Comparison of ENCODE assay signal across 21 mouse cellular contexts in the genomic region with DNA sequence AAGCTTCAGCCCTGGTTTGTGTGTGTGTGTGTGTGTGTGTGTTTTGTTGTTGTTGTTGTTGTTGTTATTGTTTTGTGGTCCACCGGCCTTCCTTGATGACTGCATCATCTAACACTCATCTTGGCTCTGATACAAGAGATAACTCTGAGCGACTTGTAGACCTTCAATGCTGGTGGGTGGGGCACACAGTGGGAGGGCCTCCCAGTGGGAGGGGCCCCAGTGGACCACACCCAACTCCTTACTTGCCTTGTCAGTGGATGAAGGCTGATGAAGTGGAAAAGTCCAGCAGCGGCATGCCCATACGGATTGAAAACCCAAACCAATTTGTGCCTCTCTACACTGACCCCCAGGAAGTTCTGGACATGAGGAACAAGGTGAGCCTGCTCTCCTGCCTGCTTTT.
DNase-seq lines count a peak whose midpoint lies in the region; ATAC-seq lines count a peak whose summit lies in the region.
"Had no signal": no experiment of that assay in that cellular context is flagged by ENCODE, and none has a peak within 500 bp of the region (broad histone marks: within the 10 kb centered on the region; RNA-seq: fewer than 3 reads in every experiment).

No protein-coding gene starts in this region.

- no peak overlapping the region for H3K4me2 ChIP-seq in heart, embryonic 12.5 days
- no peak overlapping the region for H3K4me2 ChIP-seq in liver, embryonic 13.5 days
- no peak overlapping the region for H3K4me2 ChIP-seq in forebrain, embryonic 11.5 days (ENCODE audit: low read depth, low read length, severe bottlenecking)
- H3K4me2 ChIP-seq: hindbrain, embryonic 13.5 days; midbrain, embryonic 11.5 days; neural tube, embryonic 15.5 days; stomach, embryonic 15.5 days had no signal

- H3K36me3 ChIP-seq in heart, embryonic 12.5 days = no peaks in the 10 kb centered on the region
- peaks cover 100% of the 10 kb centered on the region for H3K36me3 ChIP-seq in liver, embryonic 13.5 days
- H3K36me3 ChIP-seq in forebrain, embryonic 11.5 days (ENCODE audit: control insufficient read depth, insufficient read depth, low read length) = no peaks in the 10 kb centered on the region; the same call in none of the 2 replicates
- H3K36me3 ChIP-seq: heart, embryonic 10.5 days; stomach, embryonic 15.5 days had no signal

- no peak overlapping the region for H3K27ac ChIP-seq in heart, embryonic 12.5 days (ENCODE audit: poor library complexity, severe bottlenecking)
- peak overlapping the region; percentile 36; the same call in 1 of the 2 replicates for H3K27ac ChIP-seq in liver, embryonic 13.5 days
- H3K27ac ChIP-seq in forebrain, embryonic 11.5 days (ENCODE audit: low read depth, low read length) = no peak overlapping the region
- H3K27ac ChIP-seq: heart, embryonic 10.5 days; hindbrain, embryonic 13.5 days; macrophage; neural tube, embryonic 15.5 days; stomach, embryonic 15.5 days had no signal

- ATAC-seq in heart, embryonic 12.5 days (ENCODE audit: insufficient number of reproducible peaks, low FRiP score) = peak; percentile 78
- peak; percentile 70 for ATAC-seq in liver, embryonic 13.5 days (ENCODE audit: low read depth)
- ATAC-seq in megakaryocyte-erythroid progenitor cell, adult 5-6 weeks (replicated peaks; ENCODE audit: low FRiP score, low TSS enrichment, poor library complexity, severe bottlenecking) = 0 out of 2 replicates have a peak, but pooled peaks have one; percentile 39
- ATAC-seq in forebrain, embryonic 11.5 days (replicated peaks; ENCODE audit: low FRiP score) = no peak
- ATAC-seq: forebrain, embryonic 14.5 days had no signal

- peaks cover 3% of the 10 kb centered on the region; the same call in 1 of the 2 replicates for H3K27me3 ChIP-seq in heart, embryonic 12.5 days (replicated peaks)
- H3K27me3 ChIP-seq in liver, embryonic 13.5 days = no peaks in the 10 kb centered on the region
- H3K27me3 ChIP-seq in forebrain, embryonic 11.5 days (ENCODE audit: control insufficient read depth, insufficient read depth, low read length) = no peaks in the 10 kb centered on the region
- H3K27me3 ChIP-seq: hindbrain, embryonic 13.5 days; neural tube, embryonic 15.5 days; stomach, embryonic 15.5 days had no signal

- H3K4me1 ChIP-seq in heart, embryonic 12.5 days (replicated peaks) = no peaks in the 10 kb centered on the region
- peaks cover 33% of the 10 kb centered on the region for H3K4me1 ChIP-seq in liver, embryonic 13.5 days (replicated peaks)
- H3K4me1 ChIP-seq in forebrain, embryonic 11.5 days (replicated peaks; ENCODE audit: control insufficient read depth, insufficient read depth, low read length) = no peaks in the 10 kb centered on the region
- H3K4me1 ChIP-seq: neural tube, embryonic 15.5 days; stomach, embryonic 15.5 days had no signal

- WGBS in heart, embryonic 12.5 days = 71% methylated on average over 4 of the region's 4 CpGs
- 63% methylated on average over 4 of the region's 4 CpGs for WGBS in liver, embryonic 13.5 days (ENCODE audit: insufficient replicate concordance)
- WGBS in forebrain, embryonic 11.5 days = 91% methylated on average over 4 of the region's 4 CpGs

- H3K9me3 ChIP-seq in heart, embryonic 12.5 days (replicated peaks) = no peaks in the 10 kb centered on the region
- H3K9me3 ChIP-seq in liver, embryonic 13.5 days (replicated peaks) = no peaks in the 10 kb centered on the region
- H3K9me3 ChIP-seq in forebrain, embryonic 11.5 days (ENCODE audit: control insufficient read depth, low read length) = no peaks in the 10 kb centered on the region
- H3K9me3 ChIP-seq: heart, embryonic 10.5 days; hindbrain, embryonic 13.5 days; neural tube, embryonic 15.5 days; stomach, embryonic 15.5 days had no signal

- no peak overlapping the region for H3K4me3 ChIP-seq in heart, embryonic 12.5 days
- H3K4me3 ChIP-seq in liver, embryonic 13.5 days (replicated peaks) = no peak overlapping the region
- H3K4me3 ChIP-seq in forebrain, embryonic 11.5 days (ENCODE audit: low read depth, low read length) = no peak overlapping the region
- H3K4me3 ChIP-seq: heart, embryonic 10.5 days; hindbrain, embryonic 13.5 days; neural tube, embryonic 15.5 days; stomach, embryonic 15.5 days had no signal

- H3K9ac ChIP-seq in heart, embryonic 12.5 days = no peak overlapping the region
- H3K9ac ChIP-seq in liver, embryonic 13.5 days = no peak overlapping the region
- no peak overlapping the region for H3K9ac ChIP-seq in forebrain, embryonic 11.5 days (ENCODE audit: low read length)
- H3K9ac ChIP-seq: hindbrain, embryonic 13.5 days; neural tube, embryonic 15.5 days; stomach, embryonic 15.5 days had no signal

- no peak for DNase-seq in heart, postnatal 4 days
- peak; percentile 57 for DNase-seq in c-Kit-positive CD71-positive TER-119-positive erythroid progenitor cells, embryonic 14.5 days (ENCODE audit: low spot score)
- DNase-seq in liver, embryonic 13.5 days = peak; percentile 62
- no peak for DNase-seq in forebrain, embryonic 11.5 days (ENCODE audit: low spot score)
- DNase-seq in kidney, postnatal 25 days = no peak
- DNase-seq: adrenal gland, postnatal 14 days; cerebellum, adult 18-20 months; cerebellum, postnatal 14 days; kidney, adult 8-10 months; kidney, postnatal 36 days; layer of hippocampus, adult 9-11 months; thymus, postnatal 25 days had no signal

Comparison
In these comparisons a context has a peak if more than half of its experiments do, and no peak if none do; other contexts are left out.
1. DNase-seq: peak in c-Kit-positive CD71-positive TER-119-positive erythroid progenitor cells, embryonic 14.5 days (single experiment) and liver, embryonic 13.5 days (single experiment); none in heart, postnatal 4 days (single experiment), forebrain, embryonic 11.5 days (single experiment) and kidney, postnatal 25 days (0 of 2).